Mouse (Mus musculus) heart, postnatal 10 days (tissue): ENCODE data around the gene Lingo3. TPM values are rescaled to one million over a fixed set of nuclear protein-coding genes. Genes with fewer than 3 reads are reported as not detected.
"Not testable (repeated sequence)": the region's sequence is repeated elsewhere in the genome, so short reads cannot be mapped to it uniquely, and the experiment has no call there.

Experiments used
- DNase-seq, 2 experiments: peaks; one replicate each; pipeline ENCODE4 v3.0.0; 2021
- intact Hi-C: fragments of 180-260 bp; cut with DNase I; formaldehyde crosslinking; loops from one replicate; pipeline ENCODE4 v1.15.1; 2025
- total RNA-seq, 2 experiments: library from RNA; stranded (reverse); gene quantifications; 2 replicates each; pipeline ENCODE4 v1.2.3; 2021

Gene Lingo3
- total RNA-seq, 2 experiments from 2014 or later = 3.8 to 6.5 TPM

GRCm38 (mm10) chr10:80823847-80824643 is 19.8 kb downstream of the Lingo3 start:
- DNase-seq = no peak
- intact Hi-C loops = loop anchor here (1.0 to 5.0 kb wide), 2 partner anchors 52 to 173 kb away; no protein-coding TSS in a partner anchor

GRCm38 (mm10) chr10:80823316-80823715 is 20.5 kb downstream of the Lingo3 start:
- intact Hi-C loops = loop anchor here (5.0 kb wide), 1 partner anchor 174 kb away; no protein-coding TSS in a partner anchor
- no peak for DNase-seq

GRCm38 (mm10) chr10:80822528-80822927 is 21.3 kb downstream of the Lingo3 start:
- intact Hi-C loops = loop anchor here (5.0 kb wide), 1 partner anchor 175 kb away; no protein-coding TSS in a partner anchor
- DNase-seq = no peak

GRCm38 (mm10) chr10:80821991-80822390 is 21.8 kb downstream of the Lingo3 start:
- DNase-seq = no peak
- intact Hi-C loops = loop anchor here (5.0 kb wide), 1 partner anchor 175 kb away; no protein-coding TSS in a partner anchor

- DNase-seq = no peak
- intact Hi-C loops = no loop called here
Measured at GRCm38 (mm10) chr10:80819406-80819805, 24.4 kb downstream of the Lingo3 start.

GRCm38 (mm10) chr10:80818599-80819281 is 25.1 kb downstream of the Lingo3 start:
- no peak for DNase-seq
- intact Hi-C loops = no loop called here

- intact Hi-C loops = loop anchor here (2.0 kb wide), 1 partner anchor 69 kb away; no protein-coding TSS in a partner anchor
- DNase-seq = not testable (repeated sequence)
Measured at GRCm38 (mm10) chr10:80817955-80818354, 25.9 kb downstream of the Lingo3 start.

- intact Hi-C loops = loop anchor here (2.0 kb wide), 1 partner anchor 68 kb away; no protein-coding TSS in a partner anchor
- no peak for DNase-seq
Measured at GRCm38 (mm10) chr10:80817164-80817563, 26.7 kb downstream of the Lingo3 start.

GRCm38 (mm10) chr10:80816303-80816702 is 27.5 kb downstream of the Lingo3 start:
- DNase-seq = not testable (repeated sequence)
- intact Hi-C loops = loop anchor here (2.0 kb wide), 1 partner anchor 68 kb away; no protein-coding TSS in a partner anchor

GRCm38 (mm10) chr10:80814800-80815199 is 29.0 kb downstream of the Lingo3 start:
- DNase-seq = no peak
- intact Hi-C loops = no loop called here

- DNase-seq = no peak
- intact Hi-C loops = no loop called here
Measured at GRCm38 (mm10) chr10:80813366-80813765, 30.5 kb downstream of the Lingo3 start, which contains the start of gene Jsrp1. Gene Jsrp1 (minus strand): TSS chr10:80813498.

- DNase-seq = no peak
Measured at GRCm38 (mm10) chr10:80812391-80813041, 31.3 kb downstream of the Lingo3 start.

GRCm38 (mm10) chr10:80810084-80810483 is 33.8 kb downstream of the Lingo3 start:
- DNase-seq = no peak
- intact Hi-C loops = no loop called here

More at GRCm38 (mm10) chr10:80812391-80813041, 31.3 kb downstream of the Lingo3 start:
- intact Hi-C loops = no loop called here

GRCm38 (mm10) chr10:80808985-80809632 is 34.7 kb downstream of the Lingo3 start:
- intact Hi-C loops = loop anchor here (5.0 kb wide), 3 partner anchors 62 to 188 kb away; no protein-coding TSS in a partner anchor
- DNase-seq = no peak

GRCm38 (mm10) chr10:80808099-80808984 is 35.5 kb downstream of the Lingo3 start:
- DNase-seq = no peak

GRCm38 (mm10) chr10:80807057-80807627 is 36.7 kb downstream of the Lingo3 start:
- peak; percentile 81 to 86 for DNase-seq
- intact Hi-C loops = loop anchor here (5.0 kb wide), 3 partner anchors 60 to 190 kb away; no protein-coding TSS in a partner anchor

More at GRCm38 (mm10) chr10:80808099-80808984, 35.5 kb downstream of the Lingo3 start:
- intact Hi-C loops = loop anchor here (5.0 kb wide), 3 partner anchors 61 to 189 kb away; no protein-coding TSS in a partner anchor

- no peak for DNase-seq
- intact Hi-C loops = loop anchor here (5.0 kb wide), 3 partner anchors 59 to 191 kb away; no protein-coding TSS in a partner anchor
Measured at GRCm38 (mm10) chr10:80806341-80807056, 37.3 kb downstream of the Lingo3 start.

GRCm38 (mm10) chr10:80805925-80806324 is 37.9 kb downstream of the Lingo3 start:
- intact Hi-C loops = loop anchor here (5.0 kb wide), 3 partner anchors 59 to 191 kb away; no protein-coding TSS in a partner anchor
- peak; percentile 72 to 88 for DNase-seq
